Mouse (Mus musculus): ENCODE measurements around the gene Flad1. TPM values are rescaled to one million over a fixed set of nuclear protein-coding genes. Genes with fewer than 3 reads are reported as not detected.

The Flad1 gene
- polyA plus RNA-seq, 1 experiment from 2014 or later, result 32.7 TPM

GRCm38 (mm10) chr3:89385451-89385850 is 26.2 kb downstream of the Flad1 start:
- WGBS, result 56% methylated on average over 11 of the region's 11 CpGs
- Histone ChIP-seq H3K4me3 (replicated peaks) (no peak overlapping the region), H3K27me3 (replicated peaks) (no peaks in the 10 kb centered on the region), H3K9ac (replicated peaks) (no peak overlapping the region), H3K4me1 (peaks cover 10% of the 10 kb centered on the region), H3K36me3 (no peaks in the 10 kb centered on the region), H3K9me3 (replicated peaks) (no peaks in the 10 kb centered on the region), H3K4me2 (no peak overlapping the region), H3K27ac (replicated peaks) (no peak overlapping the region)
- ATAC-seq (ENCODE audit: low FRiP score), result no peak

- ATAC-seq (ENCODE audit: low FRiP score), result no peak
- H3K4me2 ChIP-seq, result no peak overlapping the region
- H3K4me1 ChIP-seq, result peaks cover 6% of the 10 kb centered on the region; the same call in 1 of the 2 replicates
- no peaks in the 10 kb centered on the region for H3K36me3 ChIP-seq
- WGBS, result 81% methylated on average over 12 of the region's 12 CpGs
- no peak overlapping the region for H3K9ac ChIP-seq (replicated peaks)
- no peak overlapping the region for H3K4me3 ChIP-seq (replicated peaks)
- H3K27me3 ChIP-seq (replicated peaks), result no peaks in the 10 kb centered on the region
- no peaks in the 10 kb centered on the region for H3K9me3 ChIP-seq (replicated peaks)
- H3K27ac ChIP-seq (replicated peaks), result no peak overlapping the region
These were observed 27.2 kb downstream of the Flad1 start for GRCm38 (mm10) chr3:89384331-89385076.

- Histone ChIP-seq H3K4me2 (no peak overlapping the region), H3K4me1 (peaks cover 10% of the 10 kb centered on the region), H3K27ac (replicated peaks) (no peak overlapping the region), H3K4me3 (replicated peaks) (no peak overlapping the region), H3K27me3 (replicated peaks) (no peaks in the 10 kb centered on the region), H3K9ac (replicated peaks) (no peak overlapping the region), H3K36me3 (no peaks in the 10 kb centered on the region), H3K9me3 (replicated peaks) (no peaks in the 10 kb centered on the region)
- WGBS, result 83% methylated on average over 5 of the region's 5 CpGs
- no peak for ATAC-seq (ENCODE audit: low FRiP score)
These were observed 27.9 kb downstream of the Flad1 start for GRCm38 (mm10) chr3:89383651-89384255.

- ATAC-seq (ENCODE audit: low FRiP score), result no peak
- no peaks in the 10 kb centered on the region for H3K9me3 ChIP-seq (replicated peaks)
- WGBS, result 91% methylated on average over 5 of the region's 5 CpGs
- no peak overlapping the region for H3K9ac ChIP-seq (replicated peaks)
- H3K4me1 ChIP-seq, result peaks cover 17% of the 10 kb centered on the region
- H3K27ac ChIP-seq (replicated peaks), result no peak overlapping the region
- H3K27me3 ChIP-seq (replicated peaks), result no peaks in the 10 kb centered on the region
- H3K4me2 ChIP-seq, result no peak overlapping the region
- no peaks in the 10 kb centered on the region for H3K36me3 ChIP-seq
- H3K4me3 ChIP-seq (replicated peaks), result no peak overlapping the region
These were observed 28.7 kb downstream of the Flad1 start for GRCm38 (mm10) chr3:89382950-89383349.

GRCm38 (mm10) chr3:89382033-89382882 is 29.4 kb downstream of the Flad1 start:
- no peak overlapping the region for H3K9ac ChIP-seq (replicated peaks)
- 88% methylated on average over 9 of the region's 9 CpGs for WGBS
- no peak for ATAC-seq (ENCODE audit: low FRiP score)
- no peaks in the 10 kb centered on the region for H3K36me3 ChIP-seq
- H3K4me3 ChIP-seq (replicated peaks), result no peak overlapping the region
- no peak overlapping the region for H3K27ac ChIP-seq (replicated peaks)
- H3K27me3 ChIP-seq (replicated peaks), result no peaks in the 10 kb centered on the region
- no peaks in the 10 kb centered on the region for H3K9me3 ChIP-seq (replicated peaks)
- H3K4me1 ChIP-seq, result peaks cover 14% of the 10 kb centered on the region
- H3K4me2 ChIP-seq, result no peak overlapping the region

- 81% methylated on average over 11 of the region's 11 CpGs for WGBS
- H3K9ac ChIP-seq (replicated peaks), result no peak overlapping the region
- no peaks in the 10 kb centered on the region for H3K36me3 ChIP-seq
- no peak overlapping the region for H3K27ac ChIP-seq (replicated peaks)
- no peak overlapping the region for H3K4me2 ChIP-seq
- H3K9me3 ChIP-seq (replicated peaks), result no peaks in the 10 kb centered on the region
- H3K27me3 ChIP-seq (replicated peaks), result no peaks in the 10 kb centered on the region
- peaks cover 13% of the 10 kb centered on the region for H3K4me1 ChIP-seq
- H3K4me3 ChIP-seq (replicated peaks), result no peak overlapping the region
- no peak for ATAC-seq (ENCODE audit: low FRiP score)
These were observed 30.4 kb downstream of the Flad1 start for GRCm38 (mm10) chr3:89381233-89381632.

GRCm38 (mm10) chr3:89380711-89381110 is 31.0 kb downstream of the Flad1 start:
- Histone ChIP-seq H3K9me3 (replicated peaks) (no peaks in the 10 kb centered on the region), H3K27me3 (replicated peaks) (no peaks in the 10 kb centered on the region), H3K36me3 (no peaks in the 10 kb centered on the region)

GRCm38 (mm10) chr3:89380291-89380690 is 31.4 kb downstream of the Flad1 start:
- 94% methylated on average over 14 of the region's 14 CpGs for WGBS

More at GRCm38 (mm10) chr3:89380711-89381110, 31.0 kb downstream of the Flad1 start:
- Histone ChIP-seq H3K27ac (replicated peaks) (no peak overlapping the region), H3K4me1 (peaks cover 13% of the 10 kb centered on the region), H3K4me3 (replicated peaks) (no peak overlapping the region), H3K9ac (replicated peaks) (no peak overlapping the region), H3K4me2 (no peak overlapping the region)
- ATAC-seq (ENCODE audit: low FRiP score), result no peak
- WGBS, result 95% methylated on average over 18 of the region's 18 CpGs

GRCm38 (mm10) chr3:89379388-89380131 is 32.1 kb downstream of the Flad1 start:
- Histone ChIP-seq H3K4me1 (peaks cover 13% of the 10 kb centered on the region), H3K9me3 (replicated peaks) (no peaks in the 10 kb centered on the region), H3K4me2 (peak overlapping the region; percentile 79), H3K27me3 (replicated peaks) (no peaks in the 10 kb centered on the region), H3K27ac (replicated peaks) (no peak overlapping the region), H3K4me3 (replicated peaks) (no peak overlapping the region), H3K36me3 (no peaks in the 10 kb centered on the region), H3K9ac (replicated peaks) (no peak overlapping the region)
- 91% methylated on average over 31 of the region's 31 CpGs for WGBS
- no peak for ATAC-seq (ENCODE audit: low FRiP score)

More at GRCm38 (mm10) chr3:89380291-89380690, 31.4 kb downstream of the Flad1 start:
- H3K4me2 ChIP-seq, result no peak overlapping the region
- no peak for ATAC-seq (ENCODE audit: low FRiP score)
- no peaks in the 10 kb centered on the region for H3K36me3 ChIP-seq
- H3K27ac ChIP-seq (replicated peaks), result no peak overlapping the region
- no peak overlapping the region for H3K4me3 ChIP-seq (replicated peaks)
- no peak overlapping the region for H3K9ac ChIP-seq (replicated peaks)
- no peaks in the 10 kb centered on the region for H3K9me3 ChIP-seq (replicated peaks)
- peaks cover 13% of the 10 kb centered on the region for H3K4me1 ChIP-seq
- H3K27me3 ChIP-seq (replicated peaks), result no peaks in the 10 kb centered on the region

GRCm38 (mm10) chr3:89378394-89379067 is 33.1 kb downstream of the Flad1 start:
- peak overlapping the region; percentile 79 for H3K4me2 ChIP-seq
- peak; percentile 89 for ATAC-seq (ENCODE audit: low FRiP score)
- no peaks in the 10 kb centered on the region for H3K9me3 ChIP-seq (replicated peaks)
- peaks cover 13% of the 10 kb centered on the region for H3K4me1 ChIP-seq
- H3K4me3 ChIP-seq (replicated peaks), result peak overlapping the region; percentile 46
- peak overlapping the region; percentile 53 for H3K9ac ChIP-seq (replicated peaks)
- H3K27me3 ChIP-seq (replicated peaks), result no peaks in the 10 kb centered on the region
- WGBS, result 1% methylated on average over 29 of the region's 29 CpGs
- 0 out of 2 replicates have a peak overlapping the region, but pooled peaks have one; percentile 1 for H3K27ac ChIP-seq (replicated peaks)
- no peaks in the 10 kb centered on the region for H3K36me3 ChIP-seq
